Mouse (Mus musculus): ENCODE measurements around the gene Zbtb1.

DNA sequence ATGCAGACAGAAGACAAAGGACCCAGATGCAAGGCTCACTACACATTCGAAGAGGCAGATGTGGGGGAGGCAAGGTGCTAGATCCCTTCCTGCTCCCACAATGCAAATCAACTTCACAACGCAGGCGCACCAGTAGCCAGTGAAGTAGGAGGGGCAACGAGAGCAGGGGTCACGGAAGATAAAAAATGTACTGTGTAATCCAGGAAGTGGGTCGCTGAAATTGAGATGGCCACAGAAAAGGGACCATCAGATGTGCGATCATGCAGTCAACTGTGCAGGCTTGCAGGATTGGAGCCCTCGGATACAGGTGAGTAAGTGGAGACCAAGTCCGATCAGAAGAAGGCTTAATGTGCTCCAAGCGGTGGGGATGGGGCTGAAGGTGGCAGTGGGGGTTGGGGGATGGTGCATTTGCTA is 74.3 kb downstream of the Zbtb1 start:
- TF ChIP-seq POLR2A (IDR thresholded peaks at IDR 0.05; ENCODE audit: control insufficient read depth, low read depth, low read length) = peak; percentile 37; the same call in 1 of the 2 replicates
- TF ChIP-seq CTCF (IDR thresholded peaks at IDR 0.05; ENCODE audit: control insufficient read depth, insufficient read depth, insufficient replicate concordance, low read depth, low read length) = no peak
